Mouse (Mus musculus) forebrain, embryonic 16.5 days (tissue): ENCODE measurements around the gene Ascc1. TPM values are rescaled to one million over a fixed set of nuclear protein-coding genes. Genes with fewer than 3 reads are reported as not detected.
A peak's percentile ranks its signal among the peaks of the same experiment; 100 is the strongest.

ENCODE experiments used
- ATAC-seq: fragments of 200-750 bp; cut with Nextera tagmentation; 2 replicates; pipeline ENCODE4 v1.8.0; 2017; ENCODE audit warnings: mild to moderate bottlenecking, moderate library complexity
- H3K27ac ChIP-seq: fragments of 300-500 bp; sonication (generic); 2 replicates; pipeline ENCODE4 v1.5.1; 2014; ENCODE audit warnings: low read length, control low read depth
- H3K27me3 ChIP-seq: fragments of 300-500 bp; sonication (generic); replicated peaks from 2 replicates; pipeline ENCODE4 v1.6.1; 2014; ENCODE audit warnings: low read length; ENCODE audit not compliant: control insufficient read depth, insufficient read depth
- H3K36me3 ChIP-seq: fragments of 300-500 bp; sonication (generic); 2 replicates; pipeline ENCODE4 v1.6.1; 2014; ENCODE audit not compliant: control insufficient read depth, insufficient read depth
- H3K4me1 ChIP-seq: fragments of 300-500 bp; sonication (generic); replicated peaks from 2 replicates; pipeline ENCODE4 v1.6.1; 2014; ENCODE audit warnings: low read length; ENCODE audit not compliant: control insufficient read depth, insufficient read depth
- H3K4me2 ChIP-seq: fragments of 300-500 bp; sonication (generic); 2 replicates; pipeline ENCODE4 v1.6.1; 2014; ENCODE audit warnings: mild to moderate bottlenecking, low read length, control low read depth
- H3K4me3 ChIP-seq: fragments of 300-500 bp; sonication (generic); replicated peaks from 2 replicates; pipeline ENCODE4 v1.5.1; 2014; ENCODE audit warnings: mild to moderate bottlenecking, low read length, control low read depth
- H3K9ac ChIP-seq: fragments of 300-500 bp; sonication (generic); replicated peaks from 2 replicates; pipeline ENCODE4 v1.6.1; 2014; ENCODE audit warnings: low read depth, low read length, control low read depth
- H3K9me3 ChIP-seq: fragments of 300-500 bp; sonication (generic); 2 replicates; pipeline ENCODE4 v1.6.1; 2016; ENCODE audit warnings: low read length; ENCODE audit not compliant: control insufficient read depth
- WGBS: fragments of 180-500 bp; shearing (Covaris S2); extraction: QIAGEN DNeasy Blood & Tissue Kit; methylation state at CpG from one replicate; pipeline ENCODE4 v1.1.7; 2014; 5-methylcytosine and 5-hydroxymethylcytosine counted together
- polyA plus RNA-seq: library from polyadenylated mRNA; unstranded; fragments of >200 nt; fragmentation: Nextera tagmentation; extraction: Ambion mirVana; gene quantifications from 2 replicates; pipeline ENCODE4 v1.2.1, GENCODE M21; 2015

The Ascc1 gene
- polyA plus RNA-seq, 1 experiment from 2014 or later = 50.0 TPM

DNA sequence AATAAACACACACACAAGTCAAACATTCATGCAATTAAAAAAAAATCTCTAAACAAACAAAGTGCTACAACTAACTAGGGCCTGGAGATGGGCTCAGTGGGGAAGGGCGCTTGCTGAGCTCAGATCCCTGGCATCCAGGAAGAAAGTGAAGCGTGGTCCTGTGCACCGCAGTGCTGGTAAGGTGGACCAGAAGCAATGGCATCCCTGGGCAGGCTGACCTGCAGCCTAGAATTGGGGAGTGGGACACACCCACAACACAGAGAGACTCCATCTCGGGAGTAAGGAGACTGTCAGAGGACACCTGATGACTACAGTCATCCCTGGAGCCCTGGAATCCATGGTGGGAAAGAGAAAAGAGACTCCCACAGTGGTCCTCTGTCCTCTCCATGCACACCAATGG is 29.2 kb upstream of the Ascc1 start:
- ATAC-seq = no peak
- H3K36me3 ChIP-seq = no peaks in the 10 kb centered on the region
- H3K27me3 ChIP-seq = no peaks in the 10 kb centered on the region
- H3K4me1 ChIP-seq = peaks cover 19% of the 10 kb centered on the region
- H3K4me3 ChIP-seq = no peak overlapping the region
- WGBS = 91% methylated on average over 4 of the region's 4 CpGs
- H3K27ac ChIP-seq = no peak overlapping the region
- H3K9ac ChIP-seq = no peak overlapping the region
- H3K4me2 ChIP-seq = no peak overlapping the region
- no peaks in the 10 kb centered on the region for H3K9me3 ChIP-seq

DNA sequence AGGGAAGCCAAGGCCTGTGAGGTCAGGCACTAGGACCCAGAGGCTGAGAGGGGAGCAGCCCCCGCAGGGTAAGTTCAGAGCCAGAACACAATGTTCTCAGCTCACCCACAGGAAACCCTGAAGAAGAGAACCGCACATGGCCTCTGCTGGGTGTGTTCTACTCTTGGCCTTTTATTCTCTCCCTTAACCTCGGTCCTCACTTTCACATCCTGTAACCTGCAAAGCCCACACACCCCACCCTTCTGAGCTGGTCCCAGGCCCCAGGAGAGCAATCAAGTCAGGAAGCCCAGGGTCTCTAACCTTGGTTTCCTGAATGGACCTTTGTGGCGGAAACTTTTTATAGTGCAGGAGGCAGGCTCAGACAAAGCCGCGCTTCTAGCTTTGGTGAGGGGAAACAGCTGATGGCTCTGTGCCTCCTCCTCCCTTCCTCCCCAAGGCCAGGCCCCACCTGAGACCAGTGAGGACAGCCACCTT is 28.4 kb upstream of the Ascc1 start:
- 15% methylated on average over 6 of the region's 6 CpGs for WGBS
- no peaks in the 10 kb centered on the region for H3K27me3 ChIP-seq
- no peak for ATAC-seq

DNA sequence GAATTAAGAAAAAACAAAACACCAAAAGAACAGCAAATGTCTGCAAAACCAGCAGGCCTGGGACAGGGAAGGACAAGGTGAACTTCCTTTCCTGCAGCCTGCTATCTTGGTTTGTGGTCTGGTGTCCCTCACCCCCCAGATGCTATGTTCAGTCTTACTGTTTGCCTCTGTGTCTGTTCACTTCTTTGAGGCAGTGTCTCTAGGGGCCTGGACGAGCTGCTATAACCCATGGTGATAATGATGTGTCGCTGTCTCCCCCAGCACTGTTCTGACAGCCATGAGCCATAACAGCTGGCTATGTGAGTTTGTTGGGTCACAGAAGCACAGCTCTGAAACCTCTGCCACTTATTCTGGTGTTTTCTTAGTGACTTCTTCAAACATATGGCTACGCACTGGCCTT is 27.8 kb upstream of the Ascc1 start:
- no peak overlapping the region for H3K4me2 ChIP-seq
- H3K27me3 ChIP-seq = no peaks in the 10 kb centered on the region
- ATAC-seq = no peak
- no peaks in the 10 kb centered on the region for H3K9me3 ChIP-seq
- no peak overlapping the region for H3K27ac ChIP-seq
- 82% methylated on average over 3 of the region's 3 CpGs for WGBS
- H3K36me3 ChIP-seq = no peaks in the 10 kb centered on the region
- no peak overlapping the region for H3K4me3 ChIP-seq
- no peak overlapping the region for H3K9ac ChIP-seq
- peaks cover 25% of the 10 kb centered on the region for H3K4me1 ChIP-seq

More for the DNA sequence above, 28.4 kb upstream of the Ascc1 start:
- Histone ChIP-seq H3K4me2 (no peak overlapping the region), H3K4me3 (no peak overlapping the region), H3K9ac (no peak overlapping the region), H3K27ac (no peak overlapping the region), H3K36me3 (no peaks in the 10 kb centered on the region), H3K4me1 (peaks cover 24% of the 10 kb centered on the region), H3K9me3 (no peaks in the 10 kb centered on the region)

DNA sequence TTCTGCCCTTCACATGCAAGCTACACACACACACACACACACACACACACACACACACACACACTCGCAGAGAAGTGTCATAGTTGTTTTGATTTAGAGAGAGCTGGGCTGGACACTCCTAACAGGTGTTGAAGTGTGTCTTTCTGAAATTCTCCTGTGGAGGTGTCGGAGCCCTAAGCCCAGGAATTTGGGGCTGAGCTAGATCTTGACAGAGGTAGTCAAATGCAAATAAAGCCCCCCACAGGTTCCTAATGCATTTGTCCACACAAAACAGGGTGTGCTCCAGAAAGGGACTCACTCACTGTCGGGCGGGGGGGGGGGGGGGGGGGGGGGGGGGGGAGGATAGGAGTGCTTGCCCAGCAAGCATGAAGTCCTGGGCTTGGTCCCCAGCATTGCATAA is 25.5 kb upstream of the Ascc1 start:
- no peak for ATAC-seq
- Histone ChIP-seq H3K9ac (no peak overlapping the region), H3K27ac (no peak overlapping the region), H3K4me2 (no peak overlapping the region), H3K4me1 (peaks cover 18% of the 10 kb centered on the region), H3K36me3 (no peaks in the 10 kb centered on the region), H3K9me3 (no peaks in the 10 kb centered on the region), H3K4me3 (no peak overlapping the region), H3K27me3 (no peaks in the 10 kb centered on the region)
- WGBS = 40% methylated on average over 3 of the region's 4 CpGs

DNA sequence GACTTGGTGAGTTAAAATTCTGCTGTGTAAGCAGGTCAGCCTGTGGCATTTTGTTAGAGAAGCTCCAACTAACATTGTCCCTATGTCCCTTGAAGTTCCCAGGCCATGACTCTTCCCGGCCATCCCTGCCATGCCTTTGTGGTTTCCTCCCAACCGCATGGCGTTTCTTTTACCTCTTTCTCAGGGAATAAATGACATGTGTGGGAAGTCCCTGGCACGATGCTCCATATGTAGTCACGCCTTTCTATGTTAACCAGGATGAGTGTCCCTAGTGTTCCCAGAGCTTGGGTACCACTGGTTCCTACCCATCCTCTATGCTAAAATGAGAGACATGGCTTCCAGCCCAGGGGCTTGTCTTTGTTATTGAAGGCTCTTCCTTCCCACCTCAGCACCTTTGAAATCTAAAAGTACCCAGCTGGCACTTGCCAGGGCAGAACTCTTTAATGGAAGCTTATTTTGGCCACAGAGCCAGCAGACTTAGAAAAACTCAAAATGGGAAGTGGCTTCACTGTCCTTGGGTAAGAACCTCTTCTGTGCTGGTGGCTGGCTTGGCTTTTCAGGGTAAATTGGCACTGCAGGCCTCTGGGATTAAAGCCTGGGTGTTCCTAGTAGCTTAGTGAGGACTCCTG is 24.8 kb upstream of the Ascc1 start:
- no peak overlapping the region for H3K4me2 ChIP-seq
- 85% methylated on average over 5 of the region's 5 CpGs for WGBS
- no peak overlapping the region for H3K9ac ChIP-seq

DNA sequence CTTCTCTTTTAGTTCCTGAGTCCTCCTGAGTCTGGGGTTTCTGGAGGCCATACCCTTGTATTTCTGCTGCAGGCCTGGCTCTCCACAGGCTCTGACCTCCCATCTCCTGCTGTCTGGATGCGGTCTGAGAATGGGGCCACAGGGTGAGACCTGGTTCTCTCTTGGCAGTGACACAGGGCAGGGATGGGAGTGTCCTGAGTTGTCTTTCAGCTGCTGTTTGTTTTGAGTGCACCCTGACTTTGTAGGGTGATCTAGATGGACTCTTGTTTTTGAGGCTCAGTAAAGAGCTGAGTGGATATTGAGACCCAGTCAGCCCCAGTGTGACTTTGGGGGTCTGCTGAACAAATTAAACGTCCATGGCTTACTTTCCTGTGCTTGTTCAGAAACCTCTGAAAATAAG is 24.2 kb upstream of the Ascc1 start:
- ATAC-seq = no peak

More for the DNA sequence above, 24.8 kb upstream of the Ascc1 start:
- peaks cover 18% of the 10 kb centered on the region for H3K4me1 ChIP-seq
- no peak for ATAC-seq
- H3K9me3 ChIP-seq = no peaks in the 10 kb centered on the region
- H3K27ac ChIP-seq = no peak overlapping the region
- no peaks in the 10 kb centered on the region for H3K27me3 ChIP-seq
- H3K4me3 ChIP-seq = no peak overlapping the region
- H3K36me3 ChIP-seq = no peaks in the 10 kb centered on the region

DNA sequence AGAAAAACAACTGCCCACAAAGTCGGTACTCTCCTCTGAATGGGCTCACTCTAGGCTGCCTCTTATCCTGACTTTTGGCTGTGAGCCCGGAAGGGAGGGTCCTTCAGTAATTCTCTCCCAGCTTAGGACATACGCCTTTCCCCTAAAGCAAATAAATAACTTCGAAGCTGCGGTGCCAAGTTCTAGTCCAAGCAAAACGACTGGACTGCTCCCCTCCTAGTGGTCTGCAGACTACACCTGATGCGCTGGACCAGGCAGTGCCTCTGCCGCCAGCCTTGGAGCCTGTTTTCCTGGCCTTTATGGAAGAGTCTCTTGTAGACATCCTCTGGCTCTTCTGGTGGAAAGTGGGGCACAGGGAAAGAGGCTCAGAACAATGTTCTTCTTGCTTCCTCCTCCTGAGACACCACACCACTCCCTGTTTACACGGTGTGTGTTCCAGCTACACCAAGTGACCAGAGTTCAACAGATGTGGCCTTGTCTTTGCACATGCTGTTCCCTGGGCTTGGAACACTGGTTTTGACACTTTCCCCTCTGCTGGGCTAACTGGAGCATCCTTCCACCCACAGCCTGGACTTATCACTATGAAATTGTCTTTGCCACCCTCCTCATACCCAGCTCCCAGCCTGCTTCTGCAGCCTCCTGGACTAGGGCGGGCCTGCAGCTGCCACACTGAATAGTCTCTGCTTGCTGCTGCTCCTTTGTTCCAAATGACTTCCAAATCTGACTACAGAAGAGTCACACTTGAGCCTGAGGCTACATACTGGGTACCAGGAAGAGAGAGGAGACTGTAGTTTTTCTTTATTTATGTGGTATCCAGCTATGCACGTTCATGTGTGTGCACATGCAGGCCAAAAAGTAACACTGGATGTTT is 23.5 kb upstream of the Ascc1 start:
- WGBS = 32% methylated on average over 11 of the region's 11 CpGs
- H3K9me3 ChIP-seq = no peaks in the 10 kb centered on the region
- H3K4me1 ChIP-seq = peaks cover 16% of the 10 kb centered on the region
- H3K4me3 ChIP-seq = no peak overlapping the region
- ATAC-seq = peak; percentile 64
- peak overlapping the region; percentile 28; the same call in 1 of the 2 replicates for H3K27ac ChIP-seq
- no peak overlapping the region for H3K4me2 ChIP-seq
- H3K27me3 ChIP-seq = no peaks in the 10 kb centered on the region
- no peaks in the 10 kb centered on the region for H3K36me3 ChIP-seq
- H3K9ac ChIP-seq = no peak overlapping the region

More for the DNA sequence above, 24.2 kb upstream of the Ascc1 start:
- Histone ChIP-seq H3K9me3 (no peaks in the 10 kb centered on the region), H3K27me3 (no peaks in the 10 kb centered on the region), H3K27ac (no peak overlapping the region), H3K4me3 (no peak overlapping the region), H3K36me3 (no peaks in the 10 kb centered on the region), H3K4me2 (no peak overlapping the region), H3K4me1 (peaks cover 18% of the 10 kb centered on the region), H3K9ac (no peak overlapping the region)
- 57% methylated on average over 2 of the region's 2 CpGs for WGBS

DNA sequence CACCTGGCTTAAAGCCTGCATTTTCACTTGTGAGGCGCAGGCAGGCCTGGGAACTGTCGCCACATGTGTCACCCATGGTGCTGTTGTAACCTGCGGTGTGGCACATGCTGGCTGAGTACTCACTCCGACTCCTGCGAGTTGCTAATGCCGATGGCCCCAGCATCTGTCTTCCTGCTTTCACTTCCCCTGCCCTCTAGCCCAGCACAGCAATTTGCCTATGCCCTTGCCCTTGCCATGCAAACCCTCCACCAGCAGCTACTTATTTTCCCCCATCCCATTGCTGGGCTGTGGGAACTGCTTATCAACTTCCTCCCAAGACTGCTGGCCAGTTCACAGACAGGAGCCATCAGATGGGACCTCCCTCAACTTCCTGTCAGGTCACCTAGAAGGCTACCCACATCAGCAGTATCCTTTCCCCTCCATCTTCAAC is 21.8 kb upstream of the Ascc1 start:
- ATAC-seq = no peak
- WGBS = 95% methylated on average over 6 of the region's 6 CpGs
- H3K4me2 ChIP-seq = no peak overlapping the region

DNA sequence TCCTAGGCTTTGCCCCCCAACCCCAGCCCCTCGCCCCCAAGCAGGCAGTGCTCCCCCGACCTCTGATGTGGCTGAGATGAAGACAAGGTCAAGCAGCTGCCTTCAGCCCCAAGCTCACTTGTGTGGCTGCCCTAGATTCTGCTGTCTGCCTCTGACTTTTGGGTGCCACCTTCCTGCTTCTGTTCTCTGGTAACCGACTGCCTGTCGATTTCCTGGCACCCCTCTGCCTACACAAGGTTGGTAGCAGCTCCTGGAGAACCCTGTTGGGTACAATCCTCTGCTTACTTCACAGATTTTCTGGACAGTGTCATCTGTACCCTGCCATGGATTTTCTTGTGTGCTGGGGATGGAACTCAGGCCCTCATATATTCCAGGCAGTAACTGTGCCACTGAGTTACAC is 21.3 kb upstream of the Ascc1 start:
- WGBS = 72% methylated on average over 4 of the region's 4 CpGs
- H3K27ac ChIP-seq = no peak overlapping the region
- H3K4me2 ChIP-seq = no peak overlapping the region
- no peaks in the 10 kb centered on the region for H3K36me3 ChIP-seq
- no peaks in the 10 kb centered on the region for H3K9me3 ChIP-seq
- ATAC-seq = no peak
- H3K27me3 ChIP-seq = no peaks in the 10 kb centered on the region
- H3K4me1 ChIP-seq = peaks cover 8% of the 10 kb centered on the region
- no peak overlapping the region for H3K4me3 ChIP-seq
- no peak overlapping the region for H3K9ac ChIP-seq

More for the DNA sequence above, 21.8 kb upstream of the Ascc1 start:
- Histone ChIP-seq H3K27me3 (no peaks in the 10 kb centered on the region), H3K27ac (no peak overlapping the region), H3K4me1 (peaks cover 8% of the 10 kb centered on the region), H3K9me3 (no peaks in the 10 kb centered on the region), H3K9ac (no peak overlapping the region), H3K36me3 (no peaks in the 10 kb centered on the region), H3K4me3 (no peak overlapping the region)
